Mouse (Mus musculus) left cerebral cortex, postnatal 10 days (tissue): Measurements from ENCODE around the gene Bfsp2. TPM values are rescaled to one million over a fixed set of nuclear protein-coding genes. Genes with fewer than 3 reads are reported as not detected.

ENCODE experiments used
- DNase-seq, 2 experiments: peaks; one replicate each; pipeline ENCODE4 v3.0.0; 2021 to 2022; ENCODE audit warnings: low spot score in 2 of 2, mixed read lengths in 1 of 2; ENCODE audit errors: extremely low spot score in 1 of 2
- intact Hi-C: fragments of 180-260 bp; cut with DNase I; formaldehyde crosslinking; loops from one replicate; pipeline ENCODE4 v1.15.1; 2025
- total RNA-seq, 2 experiments: library from RNA; stranded (reverse); gene quantifications; 2 replicates each; pipeline ENCODE4 v1.2.3; 2021

Bfsp2 gene
- total RNA-seq, result 1 to 10 TPM; 1.4 to 2.9 TPM

DNA sequence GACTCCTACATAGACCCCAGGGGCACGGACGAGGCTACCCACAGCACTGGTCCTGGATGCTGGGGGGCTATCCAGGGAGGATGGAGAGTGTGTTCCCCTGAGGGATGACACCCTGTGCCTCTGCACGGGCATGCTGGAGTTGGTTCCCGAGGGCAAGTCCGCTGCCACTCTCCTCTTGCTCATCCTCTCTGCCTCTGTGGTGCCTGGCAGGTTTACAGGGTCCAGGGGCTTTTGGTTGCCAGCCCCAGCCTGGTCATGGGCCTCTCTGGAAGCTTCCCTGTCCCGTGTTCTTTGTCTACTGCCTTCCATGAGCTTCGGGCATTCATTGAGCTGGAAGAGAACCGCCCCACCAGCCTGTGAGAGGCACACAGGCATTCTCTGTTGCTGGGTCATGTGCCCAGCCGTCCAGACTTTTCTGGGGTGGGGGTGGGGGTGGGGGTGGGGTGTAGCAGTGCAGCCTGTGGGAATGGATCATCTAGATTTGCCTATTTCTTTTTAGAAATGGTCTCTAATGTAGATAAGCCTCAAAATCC, at the start of gene Bfsp2:
Bfsp2 (minus strand) TSS at position 377 of the 533 bp plus-strand sequence.
- no peak for DNase-seq
- intact Hi-C loops, result no loop called here

DNA sequence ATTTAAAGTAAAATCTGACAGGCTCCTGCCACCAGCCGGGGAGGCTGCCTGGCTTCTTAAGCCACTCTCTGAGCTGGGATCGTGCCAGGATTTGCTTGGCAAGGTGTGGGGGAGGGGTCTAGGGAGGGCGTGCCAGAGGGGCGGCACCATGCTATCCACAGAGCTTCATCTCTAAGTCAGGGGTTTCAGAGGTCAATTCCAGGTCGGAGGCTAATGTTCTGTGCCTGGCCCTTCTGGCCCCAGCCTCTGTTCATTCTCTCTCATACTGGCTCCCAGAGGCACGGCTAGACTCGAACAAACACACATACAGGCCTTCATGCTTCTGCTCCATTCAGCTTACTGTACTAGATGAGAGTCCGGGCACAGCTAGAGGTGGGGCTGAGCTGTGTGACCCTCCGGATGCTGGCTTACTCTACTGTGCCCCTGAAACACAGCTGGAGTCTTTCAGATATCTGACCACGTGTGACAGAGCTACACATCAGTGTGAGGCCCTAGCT, 44.9 kb upstream of the Bfsp2 start:
- intact Hi-C loops, result no loop called here
- no peak for DNase-seq

DNA sequence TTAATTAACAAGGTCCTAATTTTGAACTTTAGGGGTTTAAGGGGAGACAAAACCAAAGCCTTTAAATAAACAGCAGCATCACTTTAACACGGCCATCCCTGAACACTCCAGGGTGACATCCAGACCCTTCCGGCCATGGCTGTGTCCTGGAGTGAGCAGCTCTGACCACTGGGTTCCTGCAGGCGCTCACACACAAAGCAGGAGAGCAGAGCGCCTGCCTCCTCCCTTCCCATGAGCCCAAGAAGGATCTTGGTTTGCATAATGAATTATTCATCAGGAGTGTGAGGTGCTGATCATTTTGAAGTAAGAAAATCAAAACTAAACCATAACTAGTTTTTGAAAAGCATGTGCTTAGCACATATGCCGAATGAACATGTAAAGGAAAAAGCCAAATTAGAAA, 44.4 kb upstream of the Bfsp2 start:
- no peak for DNase-seq
- intact Hi-C loops, result no loop called here

GRCm38 (mm10) chr9:103523742-103524403, 43.7 kb upstream of the Bfsp2 start:
- intact Hi-C loops, result no loop called here

DNA sequence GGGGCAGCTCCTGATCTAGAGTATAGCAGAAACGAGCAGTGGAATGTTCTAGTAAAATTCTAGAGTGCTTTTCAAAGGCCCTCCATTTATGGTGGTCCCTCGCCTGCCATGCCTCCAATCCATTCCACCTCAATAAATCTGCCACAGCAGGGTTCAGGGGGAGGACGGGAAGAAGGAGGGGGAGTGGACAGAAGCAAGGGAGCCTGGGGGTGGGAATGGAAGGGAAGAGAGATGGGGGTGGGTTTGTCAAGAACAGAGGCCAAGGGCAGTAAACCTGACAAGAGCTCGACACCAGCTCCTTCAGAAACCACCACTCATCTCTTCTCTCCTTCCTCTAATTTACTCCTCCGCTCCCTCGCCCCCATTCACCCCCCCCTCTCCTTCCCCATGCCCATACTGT, 42.8 kb upstream of the Bfsp2 start:
- intact Hi-C loops, result no loop called here
- DNase-seq, result no peak

More at GRCm38 (mm10) chr9:103523742-103524403, 43.7 kb upstream of the Bfsp2 start:
- DNase-seq, result no peak

GRCm38 (mm10) chr9:103513884-103514283, 33.7 kb upstream of the Bfsp2 start:
- DNase-seq, result no peak
- intact Hi-C loops, result no loop called here

GRCm38 (mm10) chr9:103512257-103512656, 32.0 kb upstream of the Bfsp2 start:
- intact Hi-C loops, result no loop called here
- DNase-seq, result no peak

DNA sequence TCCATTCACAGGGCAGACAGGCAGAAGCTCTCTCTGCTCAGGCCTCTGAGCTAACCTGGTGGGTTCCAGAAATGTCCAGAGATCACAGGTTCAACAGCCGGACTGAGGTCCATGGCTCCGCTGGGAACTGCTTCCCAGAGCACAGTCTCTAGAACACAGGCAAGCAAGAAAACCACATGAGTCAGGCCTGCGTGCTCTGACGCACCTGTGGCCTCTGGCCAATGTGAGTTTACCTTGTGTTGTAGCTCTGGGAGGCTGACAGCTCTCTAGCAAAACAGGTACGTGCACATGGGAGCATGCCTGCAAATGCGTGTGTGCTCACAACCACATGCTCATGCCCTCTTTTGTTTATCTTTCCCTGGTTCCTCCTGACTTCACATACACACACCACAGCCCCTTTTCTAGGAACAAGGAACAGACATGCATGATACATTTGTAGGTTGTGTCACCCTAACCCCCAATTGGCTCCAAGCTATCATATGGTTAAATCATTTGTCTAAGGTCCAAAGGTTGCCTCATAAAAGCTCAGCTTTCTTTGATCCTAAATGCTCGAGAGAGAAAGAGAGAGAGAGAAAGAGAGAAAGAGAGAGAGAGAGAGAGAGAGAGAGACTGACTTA, 26.9 kb upstream of the Bfsp2 start:
- intact Hi-C loops, result no loop called here
- no peak for DNase-seq

DNA sequence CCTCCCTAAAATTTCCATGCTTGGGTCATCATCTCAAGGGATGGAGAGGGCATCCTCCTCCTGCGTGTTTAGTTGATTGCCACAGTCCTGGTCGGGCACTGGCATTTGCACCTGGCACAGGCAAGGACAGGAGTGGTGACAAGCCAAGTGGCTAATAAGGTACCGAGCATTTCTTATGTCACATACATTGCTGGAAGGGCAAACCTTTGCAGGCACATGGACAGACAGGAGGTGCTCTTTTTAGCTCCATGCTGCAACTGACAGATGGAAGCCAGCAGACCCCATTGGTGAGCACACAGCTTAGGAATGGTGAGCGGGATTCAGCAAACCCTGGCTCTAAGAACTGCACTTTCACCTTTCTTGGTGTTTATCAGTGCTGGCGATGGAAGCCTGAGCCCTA, 24.8 kb upstream of the Bfsp2 start:
- intact Hi-C loops, result no loop called here
- no peak for DNase-seq

DNA sequence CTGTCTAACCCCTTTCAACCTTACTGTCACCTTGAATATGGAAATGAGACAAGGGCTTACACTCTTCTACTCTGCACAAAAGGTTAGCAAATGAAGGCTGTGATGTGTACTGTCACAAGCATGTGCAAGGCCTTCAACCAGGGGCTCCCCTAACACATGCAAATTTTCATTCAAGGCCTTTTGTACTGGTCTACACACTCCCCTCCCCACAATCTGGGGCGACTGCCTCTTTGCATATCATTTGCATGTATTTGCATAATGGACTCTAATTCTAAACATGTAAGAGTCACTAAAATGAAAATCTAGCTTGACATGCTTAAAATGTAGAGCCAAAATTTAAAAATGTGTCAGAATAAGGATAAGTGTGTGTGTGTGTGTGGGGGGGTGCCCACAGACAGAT, 24.4 kb upstream of the Bfsp2 start:
- intact Hi-C loops, result loop anchor here (5.0 kb wide), 1 partner anchor 53 kb away; no protein-coding TSS in a partner anchor
- DNase-seq, result peak in 1 of 2 experiments; percentile 55

GRCm38 (mm10) chr9:103503586-103504298, 23.5 kb upstream of the Bfsp2 start:
- intact Hi-C loops, result loop anchor here (5.0 kb wide), 1 partner anchor 54 kb away; no protein-coding TSS in a partner anchor
- no peak for DNase-seq

DNA sequence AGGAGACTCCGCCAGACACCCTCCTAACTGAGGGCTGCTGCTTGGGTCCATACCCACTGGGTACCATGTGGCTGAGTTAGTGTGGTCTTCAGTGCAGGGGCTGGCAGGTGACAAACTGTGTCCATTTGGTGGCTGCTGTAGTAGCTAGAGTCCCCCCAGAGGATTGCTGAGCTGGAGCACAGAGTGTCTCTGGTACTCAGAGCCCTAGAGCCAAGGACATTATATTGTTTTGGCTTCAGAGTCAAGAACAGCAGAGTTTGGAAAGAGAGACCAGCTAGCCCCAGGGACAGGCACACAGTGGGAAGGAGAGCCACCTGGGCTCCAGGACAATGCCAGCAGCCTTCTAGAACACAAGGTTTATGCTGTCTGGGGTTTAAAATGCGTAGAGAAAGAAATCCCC, 22.4 kb upstream of the Bfsp2 start:
- intact Hi-C loops, result loop anchor here (5.0 kb wide), 1 partner anchor 55 kb away; no protein-coding TSS in a partner anchor
- DNase-seq, result no peak

DNA sequence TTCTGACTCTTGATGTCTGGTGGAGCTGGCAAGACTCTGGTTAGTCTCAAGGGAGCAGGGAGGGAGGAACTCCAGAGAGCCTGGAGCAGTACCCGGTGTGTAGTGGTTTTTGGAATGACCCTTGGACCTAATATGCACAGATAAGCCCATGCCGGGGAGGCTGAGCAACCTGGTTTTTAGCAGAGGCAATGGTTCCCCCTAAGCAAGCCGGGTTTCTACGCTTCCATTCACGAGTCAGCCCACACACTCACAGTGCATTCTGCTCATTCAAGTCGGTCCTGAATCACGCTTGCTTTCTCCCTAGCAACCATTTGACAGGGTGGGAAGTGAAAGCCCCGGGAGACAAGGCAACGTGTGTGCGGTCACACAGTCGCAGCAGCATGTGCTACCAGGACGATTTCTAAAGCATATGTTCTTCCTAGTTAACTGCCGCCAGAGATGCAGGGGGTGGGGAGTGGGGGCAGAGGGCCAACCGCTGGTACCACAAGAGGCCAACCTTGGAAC, 21.7 kb upstream of the Bfsp2 start:
- DNase-seq, result peak; percentile 54 to 81
- intact Hi-C loops, result loop anchor here (5.0 kb wide), 1 partner anchor 55 kb away; no protein-coding TSS in a partner anchor

GRCm38 (mm10) chr9:103499366-103499765, 19.1 kb upstream of the Bfsp2 start:
- DNase-seq, result no peak
- intact Hi-C loops, result no loop called here

DNA sequence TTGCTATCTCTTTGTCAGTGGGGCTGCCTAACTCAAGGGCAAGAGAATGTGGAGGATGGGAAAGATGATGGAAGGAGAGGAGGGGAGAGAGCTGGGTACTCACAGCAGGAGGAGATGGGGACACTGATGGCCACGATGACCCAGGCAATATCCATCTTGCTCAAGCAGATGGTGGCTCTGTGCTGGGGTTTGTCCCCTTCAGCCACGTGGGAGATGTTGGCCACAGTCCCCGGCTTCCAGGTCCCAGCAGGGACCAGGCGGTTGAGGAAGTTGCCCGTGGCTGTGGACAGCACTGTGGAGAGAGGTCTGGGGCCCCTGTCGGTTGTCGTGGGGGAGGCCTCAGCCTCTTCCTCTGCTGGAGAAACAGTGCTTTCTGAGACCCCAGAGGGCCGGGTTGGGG, 18.5 kb upstream of the Bfsp2 start:
- no peak for DNase-seq
- intact Hi-C loops, result no loop called here

- DNase-seq, result no peak
- intact Hi-C loops, result loop anchor here (2.0 kb wide), 1 partner anchor 263 kb away; no protein-coding TSS in a partner anchor
Measured at GRCm38 (mm10) chr9:103495391-103495790, 15.2 kb upstream of the Bfsp2 start.

DNA sequence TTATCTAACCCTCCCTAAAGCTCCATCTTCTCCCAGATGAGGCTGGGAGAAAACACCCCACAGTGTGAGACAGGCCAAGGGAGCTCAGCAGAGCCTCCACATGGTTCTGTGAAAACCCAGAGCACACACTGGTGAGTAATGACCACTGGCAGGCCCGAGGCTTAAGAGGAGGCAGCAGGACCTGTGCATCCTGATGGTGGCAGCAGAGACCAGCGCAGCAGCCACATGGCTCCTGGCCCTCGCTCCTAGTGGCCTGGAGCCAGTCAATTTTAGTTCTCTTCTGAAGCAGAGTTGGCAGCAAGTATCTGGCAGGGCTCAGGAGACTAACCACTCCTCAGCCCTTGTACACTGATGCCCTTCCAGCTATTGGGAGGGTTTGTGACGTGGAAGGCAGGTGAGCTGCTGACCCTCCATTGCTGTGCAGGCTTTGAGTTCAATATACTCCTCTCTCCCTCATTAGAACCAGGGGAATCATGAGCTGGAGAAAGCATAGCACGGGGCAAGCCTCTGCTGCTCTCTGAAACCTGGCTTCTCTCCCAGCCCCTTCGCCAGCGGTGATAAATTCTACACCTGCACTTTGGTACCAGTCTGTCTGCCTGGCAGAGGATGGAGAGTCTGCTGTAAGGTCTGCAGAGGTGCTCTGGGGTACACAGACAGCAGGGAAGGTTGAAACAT, 14.3 kb upstream of the Bfsp2 start:
- DNase-seq, result peak; percentile 79 to 83
- intact Hi-C loops, result loop anchor here (2.0 to 5.0 kb wide), 2 partner anchors 128 to 264 kb away; no protein-coding TSS in a partner anchor

DNA sequence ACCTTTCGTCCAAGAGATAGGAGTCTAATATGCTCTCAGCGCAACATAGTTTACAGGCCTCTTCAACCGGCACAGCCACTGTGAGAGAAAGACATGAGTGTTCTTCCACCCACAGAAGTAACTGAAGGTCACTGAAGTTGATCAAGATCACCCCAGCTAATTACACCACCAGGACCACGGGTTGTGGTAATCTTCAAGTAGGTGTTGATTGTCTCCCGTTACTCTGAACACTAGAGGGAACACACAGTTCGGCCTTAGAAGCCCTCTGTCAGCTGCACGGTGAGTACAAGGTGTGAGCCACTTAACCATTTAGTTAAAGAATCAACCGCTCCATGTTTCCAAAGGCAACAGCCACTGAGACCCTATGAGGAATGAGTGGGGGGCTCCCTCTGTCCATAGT, 11.8 kb upstream of the Bfsp2 start:
- DNase-seq, result no peak
- intact Hi-C loops, result loop anchor here (2.0 to 5.0 kb wide), 2 partner anchors 130 to 503 kb away; no protein-coding TSS in a partner anchor
